Mouse (Mus musculus) gastrocnemius, postnatal 36 days (tissue): Measurements from ENCODE around the gene Tmem30c. TPM values are rescaled to one million over a fixed set of nuclear protein-coding genes. Genes with fewer than 3 reads are reported as not detected.

Experiments used
- DNase-seq, 2 experiments: peaks; one replicate each; pipeline ENCODE4 v3.0.0; 2022
- intact Hi-C: fragments of 180-260 bp; cut with DNase I; formaldehyde crosslinking; loops from one replicate; pipeline ENCODE4 v1.15.1; 2025
- long read RNA-seq, 2 experiments: library from polyadenylated mRNA; stranded (forward); transcript quantifications; one replicate each; pipeline ENCODE4 v2.0.0; 2021
- total RNA-seq, 2 experiments: library from RNA; stranded (reverse); gene quantifications; 2 replicates each; pipeline ENCODE4 v1.2.3; 2021

Tmem30c gene
- not detected for total RNA-seq
- long read RNA-seq, experiment 1 = 0 reads
- long read RNA-seq, experiment 2 = 0 reads

DNA sequence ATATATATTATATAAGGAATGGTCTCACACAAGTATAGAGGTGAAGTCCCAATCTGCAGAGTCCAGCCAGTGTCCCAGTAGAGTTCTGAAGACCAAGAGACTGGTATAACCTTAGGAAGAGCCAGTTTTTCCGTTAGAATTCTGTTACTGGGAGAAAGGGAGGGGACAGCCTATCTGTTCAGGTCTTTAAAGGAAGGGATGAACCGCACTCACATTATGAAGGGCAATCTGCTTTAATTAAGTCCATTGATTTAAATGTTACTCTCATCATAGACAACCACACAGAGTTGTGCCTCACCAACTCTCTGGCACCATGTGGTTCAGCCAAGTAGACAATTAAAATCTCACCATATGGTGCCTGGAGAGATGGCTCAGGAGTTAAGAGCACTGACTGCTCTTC lies at the start of gene Tmem30c:
Tmem30c (minus strand) TSS at position 101 of the 400 bp plus-strand sequence.
- intact Hi-C loops = no loop called here
- no peak for DNase-seq

GRCm38 (mm10) chr16:57340613-57340898 lies 47.9 kb upstream of the Tmem30c start:
- intact Hi-C loops = no loop called here

DNA sequence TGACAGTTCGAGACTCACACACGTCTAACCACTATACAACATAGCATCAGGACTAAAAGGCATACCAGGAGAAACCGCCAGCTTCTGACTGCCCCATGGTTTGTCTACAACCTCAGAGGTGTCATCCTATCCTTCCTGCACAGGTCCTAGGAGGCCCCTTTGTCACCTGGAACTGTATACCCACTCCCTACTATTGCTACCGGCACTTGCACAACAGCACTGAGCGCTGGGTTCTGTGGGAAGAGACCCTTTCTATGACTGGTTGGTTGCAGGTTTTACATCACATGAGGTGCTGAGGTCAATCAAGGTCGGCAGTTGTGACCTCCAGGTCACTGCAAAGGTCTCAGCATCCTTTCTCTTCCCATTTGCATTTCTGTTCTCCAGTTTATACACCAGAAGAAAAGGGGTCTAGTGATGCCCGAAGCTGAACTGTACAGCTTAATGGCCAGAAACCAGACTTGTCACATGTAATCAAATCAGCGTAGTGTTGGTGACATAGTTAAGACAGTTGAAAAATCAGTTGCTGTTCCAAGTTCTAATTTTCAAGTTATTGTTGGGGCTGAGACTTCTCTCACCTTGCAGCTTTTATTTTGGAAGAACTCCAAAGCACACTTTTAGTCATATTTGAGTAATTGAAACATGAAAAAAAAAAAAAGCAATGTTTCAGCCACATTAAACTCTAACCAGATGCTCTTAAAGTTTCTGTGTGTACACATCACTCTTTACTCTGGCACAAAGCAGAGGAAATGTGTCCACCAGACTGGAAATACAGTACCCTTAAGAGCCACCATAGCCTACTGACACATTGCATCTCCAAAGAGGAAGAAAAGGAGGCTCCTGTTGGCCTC lies 47.3 kb upstream of the Tmem30c start:
- no peak for DNase-seq
- intact Hi-C loops = no loop called here

More at GRCm38 (mm10) chr16:57340613-57340898, 47.9 kb upstream of the Tmem30c start:
- no peak for DNase-seq

- DNase-seq = no peak
- intact Hi-C loops = no loop called here
Measured at GRCm38 (mm10) chr16:57336770-57337423, 44.2 kb upstream of the Tmem30c start.

GRCm38 (mm10) chr16:57332301-57332700 lies 39.6 kb upstream of the Tmem30c start:
- DNase-seq = no peak
- intact Hi-C loops = no loop called here

DNA sequence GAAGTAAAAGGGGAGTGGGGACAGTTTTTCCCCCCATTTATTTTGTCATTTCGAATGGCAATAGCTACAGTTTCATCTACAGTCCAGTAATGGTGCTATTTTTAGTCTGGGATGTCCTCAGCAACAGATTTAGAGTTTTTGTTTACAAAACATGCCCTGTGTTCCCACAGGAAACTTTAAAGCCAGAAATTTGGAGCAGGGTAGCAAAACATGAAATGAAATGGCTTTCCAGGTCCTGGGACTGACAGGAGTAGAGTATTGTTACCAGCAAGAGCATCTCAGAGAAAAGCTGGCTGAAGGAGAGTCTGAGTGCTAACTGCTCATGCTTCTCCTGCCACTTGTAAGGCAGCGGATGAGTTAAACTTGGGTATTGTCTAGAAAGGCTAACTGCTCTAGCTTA lies 37.4 kb upstream of the Tmem30c start:
- DNase-seq = no peak
- intact Hi-C loops = no loop called here

DNA sequence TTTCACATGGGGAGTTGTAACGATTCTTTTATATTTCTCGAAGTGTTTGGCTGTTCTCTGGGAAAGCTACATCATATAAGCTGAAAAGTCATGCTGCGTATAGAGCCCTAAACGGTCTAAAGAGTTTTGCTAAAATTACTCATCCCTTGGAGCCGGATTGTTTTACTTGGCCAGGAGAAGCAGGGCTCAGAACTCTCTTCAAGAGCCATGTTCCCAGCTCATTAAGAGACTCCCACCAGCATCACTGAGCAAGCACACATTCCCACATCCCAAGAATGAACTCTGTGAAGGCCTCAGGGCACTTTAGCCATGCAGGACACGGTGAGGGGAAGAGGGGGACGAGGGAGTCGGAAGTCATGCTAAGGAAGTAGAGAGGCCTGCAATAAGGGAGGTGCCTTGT lies 36.4 kb upstream of the Tmem30c start:
- DNase-seq = no peak
- intact Hi-C loops = no loop called here

DNA sequence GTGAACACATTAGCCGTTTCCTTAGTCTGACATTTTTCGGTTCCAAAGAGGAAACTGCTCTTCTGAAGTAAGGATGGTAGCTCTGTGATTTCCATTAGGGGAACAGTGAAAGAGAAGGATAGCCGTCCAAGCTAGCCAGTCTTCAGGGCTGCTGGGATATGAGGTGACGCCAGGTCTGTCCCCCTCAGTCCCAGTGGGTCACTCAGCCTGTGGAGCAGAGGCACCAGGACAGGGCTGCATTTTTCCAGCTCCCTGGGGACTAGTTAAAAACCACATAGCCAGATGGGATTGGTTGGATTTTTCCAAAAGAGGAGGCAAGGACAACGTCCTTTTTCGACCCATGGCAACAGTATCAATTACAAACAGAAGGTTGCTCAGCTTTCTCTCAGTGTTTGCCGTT lies 34.3 kb upstream of the Tmem30c start:
- peak; percentile 42 to 54 for DNase-seq
- intact Hi-C loops = no loop called here

GRCm38 (mm10) chr16:57319284-57320124 lies 26.8 kb upstream of the Tmem30c start:
- intact Hi-C loops = loop anchor here (5.0 kb wide), 1 partner anchor 78 kb away; no protein-coding TSS in a partner anchor
- DNase-seq = no peak

- intact Hi-C loops = no loop called here
- DNase-seq = no peak
Measured at GRCm38 (mm10) chr16:57318637-57319125, 26.0 kb upstream of the Tmem30c start.

DNA sequence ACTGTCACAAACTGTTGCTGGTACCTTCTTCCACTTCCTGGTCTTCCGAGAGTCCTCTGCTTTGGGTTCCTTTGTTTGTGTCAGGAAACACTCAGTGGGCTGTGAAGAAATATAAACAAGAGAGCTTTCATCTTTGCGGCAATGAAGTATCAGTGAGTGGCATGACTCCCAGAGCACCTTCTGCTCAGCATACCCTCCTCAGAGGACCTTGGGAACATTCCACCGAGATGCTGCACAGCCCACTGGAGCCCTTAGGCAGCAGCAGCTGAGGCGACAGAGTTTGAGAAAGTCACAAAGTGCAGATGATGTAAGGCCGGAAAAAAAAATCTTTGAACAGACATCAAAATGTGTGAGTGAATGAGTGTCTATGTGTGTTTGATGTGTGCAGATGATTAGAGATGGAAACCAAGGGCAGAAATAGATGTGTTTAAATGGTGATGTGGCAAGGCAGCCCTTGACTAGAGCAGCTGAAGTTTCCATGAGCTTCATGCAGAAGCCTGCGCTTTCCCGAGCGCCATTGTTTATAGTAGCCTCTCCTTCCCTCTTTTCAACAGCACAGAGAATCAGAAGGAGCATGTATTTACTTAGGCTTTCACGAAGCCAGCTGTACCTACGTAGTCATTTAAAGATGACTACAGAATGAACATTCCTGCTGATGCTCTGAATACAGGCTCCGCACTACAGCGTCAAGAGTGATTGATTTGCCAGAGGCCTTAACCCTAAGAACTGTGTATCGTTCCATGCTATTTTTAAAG lies 25.4 kb upstream of the Tmem30c start:
- intact Hi-C loops = no loop called here

DNA sequence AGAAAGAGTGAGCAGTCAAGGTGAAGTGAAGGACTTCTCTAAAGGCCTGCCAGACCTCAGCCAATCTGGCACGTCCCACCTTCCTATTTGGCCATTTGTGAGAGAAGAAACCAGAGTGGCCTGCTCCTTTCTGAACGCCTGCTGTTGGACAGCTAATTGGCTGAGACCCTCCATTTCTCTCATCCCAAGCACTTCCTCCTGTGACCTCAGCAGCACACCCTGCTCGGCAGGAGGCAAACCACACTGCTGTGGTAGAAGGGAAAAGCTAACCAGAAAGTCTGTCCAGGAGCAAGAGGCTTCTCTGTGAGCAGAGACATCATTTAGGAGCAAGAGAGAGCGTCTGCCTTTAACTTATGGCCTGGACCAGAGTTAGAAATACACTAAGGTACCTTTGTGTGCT lies 24.5 kb upstream of the Tmem30c start:
- intact Hi-C loops = no loop called here

More for the DNA sequence above, 25.4 kb upstream of the Tmem30c start:
- no peak for DNase-seq

GRCm38 (mm10) chr16:57315026-57315425 lies 22.4 kb upstream of the Tmem30c start:
- intact Hi-C loops = no loop called here
- no peak for DNase-seq

More for the DNA sequence above, 24.5 kb upstream of the Tmem30c start:
- no peak for DNase-seq

DNA sequence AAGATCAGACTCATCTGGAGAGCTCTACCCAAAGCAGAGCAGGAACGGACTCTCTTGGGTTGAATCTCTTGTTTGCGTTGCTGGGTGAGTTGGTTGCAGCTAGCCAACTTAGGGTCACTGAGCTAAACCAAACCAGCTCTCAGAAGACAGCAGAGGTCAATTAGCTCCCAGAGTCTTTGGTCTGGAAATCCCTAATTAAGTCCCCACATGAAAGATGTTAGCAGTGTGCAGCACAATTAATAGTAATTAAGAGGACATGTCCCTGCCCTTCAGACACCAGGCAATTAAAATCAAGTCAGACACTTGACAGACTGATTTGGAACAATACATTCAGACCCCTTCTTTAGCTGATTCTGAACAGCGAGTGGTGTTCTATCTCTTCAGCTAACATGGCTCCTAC lies 21.6 kb upstream of the Tmem30c start:
- intact Hi-C loops = no loop called here
- DNase-seq = no peak

- intact Hi-C loops = no loop called here
- no peak for DNase-seq
Measured at GRCm38 (mm10) chr16:57313487-57313886, 20.8 kb upstream of the Tmem30c start.

GRCm38 (mm10) chr16:57312130-57312529 lies 19.5 kb upstream of the Tmem30c start:
- DNase-seq = no peak
- intact Hi-C loops = no loop called here

DNA sequence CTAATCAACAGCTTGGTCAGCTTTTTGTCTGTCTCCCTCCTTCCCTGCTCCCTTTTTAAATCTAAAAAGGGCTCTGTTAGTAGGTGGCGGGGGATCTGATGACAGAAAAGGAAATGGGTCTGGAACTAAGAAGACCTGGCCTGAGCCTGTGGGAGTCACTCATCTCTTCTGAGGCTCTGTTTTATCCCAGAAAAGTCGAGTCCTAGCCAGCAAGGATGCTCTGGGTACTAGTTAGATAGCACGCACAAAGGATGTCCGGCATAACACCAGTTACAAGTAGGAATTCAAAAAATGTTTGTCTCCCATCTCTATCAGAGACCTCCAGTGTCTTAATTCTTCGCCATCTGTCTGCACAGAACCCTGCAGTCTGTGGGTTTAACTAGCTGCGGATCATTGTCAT lies 12.8 kb upstream of the Tmem30c start:
- DNase-seq = no peak
- intact Hi-C loops = no loop called here

DNA sequence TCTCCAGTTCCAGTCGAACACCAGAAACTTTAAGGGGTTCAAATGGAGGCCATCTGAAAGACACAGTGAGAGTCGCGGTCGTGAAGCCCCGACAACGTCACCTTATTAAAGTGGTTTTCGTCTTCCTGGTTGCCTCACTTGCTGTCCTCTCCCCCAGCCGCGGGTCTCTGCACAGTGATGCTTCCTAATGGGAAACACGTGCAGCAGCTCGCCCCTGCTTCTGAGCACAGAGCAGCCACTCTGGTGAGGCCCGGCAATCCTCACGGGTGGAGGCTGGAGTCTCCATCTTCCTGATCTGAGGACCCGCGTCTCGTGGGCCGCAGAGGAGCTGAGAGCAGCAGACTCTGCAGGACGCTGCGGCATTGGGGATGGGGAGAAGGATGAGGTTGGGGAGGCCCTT lies 11.1 kb upstream of the Tmem30c start:
- intact Hi-C loops = no loop called here
- no peak for DNase-seq

GRCm38 (mm10) chr16:57302792-57303698 lies 10.4 kb upstream of the Tmem30c start:
- no peak for DNase-seq
- intact Hi-C loops = no loop called here
